Mouse (Mus musculus) megakaryocyte, embryonic 14.5 days (primary cell): ENCODE measurements around the gene Etnk1.

Source experiments
- FLI1 ChIP-seq: IDR thresholded peaks from 2 replicates; pipeline ENCODE4 v1.6.1; 2012; ENCODE audit warnings: low read length, inconsistent platforms, mixed read lengths
- GATA1 ChIP-seq: IDR thresholded peaks from 3 replicates; pipeline ENCODE4 v1.6.1; 2012; ENCODE audit warnings: mixed read lengths, low read length, inconsistent platforms, borderline replicate concordance

- TF ChIP-seq GATA1 = no peak
- TF ChIP-seq FLI1 = no peak
These were observed 93.0 kb downstream of the Etnk1 start for GRCm38 (mm10) chr6:143259870-143260559.
